Mouse (Mus musculus) neural tube, embryonic 11.5 days (tissue): Measurements from ENCODE around the gene Jup. TPM values are rescaled to one million over a fixed set of nuclear protein-coding genes. Genes with fewer than 3 reads are reported as not detected.
A peak's percentile ranks its signal among the peaks of the same experiment; 100 is the strongest.

ENCODE experiments used
- ATAC-seq: fragments of 200-750 bp; cut with Nextera tagmentation; 2 replicates; pipeline ENCODE4 v1.8.0; 2017; ENCODE audit warnings: moderate number of reproducible peaks, mild to moderate bottlenecking, moderate TSS enrichment, moderate library complexity; ENCODE audit not compliant: insufficient read depth, low FRiP score, low TSS enrichment
- DNase-seq: peaks from one replicate; pipeline ENCODE4 v3.0.0-alpha.2; 2015; ENCODE audit warnings: low spot score
- H3K27ac ChIP-seq: fragments of 300-500 bp; sonication (generic); 2 replicates; pipeline ENCODE4 v1.5.1; 2014; ENCODE audit warnings: low read depth, mild to moderate bottlenecking, low read length
- H3K27me3 ChIP-seq: fragments of 300-500 bp; sonication (generic); 2 replicates; pipeline ENCODE4 v1.6.1; 2014; ENCODE audit warnings: mild to moderate bottlenecking, low read length, mixed read lengths; ENCODE audit not compliant: control insufficient read depth, insufficient read depth
- H3K36me3 ChIP-seq: fragments of 300-500 bp; sonication (generic); 2 replicates; pipeline ENCODE4 v1.6.1; 2014; ENCODE audit warnings: mild to moderate bottlenecking, low read length, moderate library complexity, mixed read lengths; ENCODE audit not compliant: control insufficient read depth, insufficient read depth
- H3K4me1 ChIP-seq: fragments of 300-500 bp; sonication (generic); 2 replicates; pipeline ENCODE4 v1.6.1; 2014; ENCODE audit warnings: low read length, mixed read lengths; ENCODE audit not compliant: control insufficient read depth, insufficient read depth
- H3K4me2 ChIP-seq: fragments of 300-500 bp; sonication (generic); 2 replicates; pipeline ENCODE4 v1.6.1; 2014; ENCODE audit warnings: low read depth, mild to moderate bottlenecking, moderate library complexity
- H3K4me3 ChIP-seq: fragments of 300-500 bp; sonication (generic); 2 replicates; pipeline ENCODE4 v1.5.1; 2014; ENCODE audit warnings: low read depth, low read length
- H3K9ac ChIP-seq: fragments of 300-500 bp; sonication (generic); 2 replicates; pipeline ENCODE4 v1.6.1; 2014; ENCODE audit warnings: mild to moderate bottlenecking, low read length
- H3K9me3 ChIP-seq: fragments of 300-500 bp; sonication (generic); 2 replicates; pipeline ENCODE4 v1.6.1; 2016; ENCODE audit warnings: low read length; ENCODE audit not compliant: control insufficient read depth
- WGBS: fragments of 180-500 bp; shearing (Covaris S2); extraction: QIAGEN DNeasy Blood & Tissue Kit; methylation state at CpG from one replicate; pipeline ENCODE4 v1.1.7; 2014; 5-methylcytosine and 5-hydroxymethylcytosine counted together
- polyA plus RNA-seq: library from polyadenylated mRNA; unstranded; fragments of >200 nt; fragmentation: Nextera tagmentation; extraction: Ambion mirVana; gene quantifications from 2 replicates; pipeline ENCODE4 v1.2.1, GENCODE M21; 2014

Jup gene
- polyA plus RNA-seq, 1 experiment from 2014 or later: 48.8 TPM

DNA sequence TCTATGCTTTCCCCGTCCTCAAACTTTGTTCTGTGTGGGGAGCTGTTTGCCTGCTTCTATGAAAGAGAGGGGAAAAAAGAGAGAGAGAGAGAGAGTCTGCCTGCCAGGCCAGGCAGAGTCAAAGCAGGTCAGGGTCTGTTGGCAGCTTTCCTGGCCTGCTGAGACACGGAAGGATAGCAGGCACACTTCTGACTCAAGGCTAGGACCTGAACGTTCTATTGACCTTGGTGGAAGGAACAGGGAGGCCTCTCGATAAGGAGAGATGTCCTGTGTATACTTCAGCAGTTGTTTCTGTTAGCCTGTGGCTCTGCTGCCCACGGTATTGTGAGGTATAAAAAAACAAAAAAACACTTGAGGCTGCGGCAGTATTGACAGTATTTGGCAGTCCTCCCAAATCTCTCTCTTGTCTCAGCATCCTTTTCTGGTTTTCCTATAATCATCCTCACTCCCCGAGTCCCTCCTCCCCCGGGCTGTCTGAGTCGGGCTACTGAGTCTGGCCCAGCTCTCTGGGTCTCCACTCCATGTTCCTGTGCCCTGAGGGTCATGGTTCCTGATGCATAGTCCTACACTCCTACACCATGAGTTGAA is 31.1 kb upstream of the Jup start:
- H3K4me2 ChIP-seq: no peak overlapping the region
- no peaks in the 10 kb centered on the region for H3K27me3 ChIP-seq
- peaks cover 3% of the 10 kb centered on the region; the same call in 1 of the 2 replicates for H3K36me3 ChIP-seq
- no peak overlapping the region for H3K9ac ChIP-seq
- H3K4me1 ChIP-seq: no peaks in the 10 kb centered on the region
- 90% methylated on average over 9 of the region's 9 CpGs for WGBS
- H3K27ac ChIP-seq: no peak overlapping the region
- H3K4me3 ChIP-seq: no peak overlapping the region
- DNase-seq (no peak), ATAC-seq (no peak)
- no peaks in the 10 kb centered on the region for H3K9me3 ChIP-seq

GRCm38 (mm10) chr11:100426820-100427219 is 29.3 kb upstream of the Jup start:
- Histone ChIP-seq H3K36me3 (peaks cover 5% of the 10 kb centered on the region; the same call in 1 of the 2 replicates), H3K9ac (no peak overlapping the region), H3K4me2 (no peak overlapping the region), H3K4me3 (no peak overlapping the region), H3K27me3 (no peaks in the 10 kb centered on the region), H3K9me3 (no peaks in the 10 kb centered on the region), H3K4me1 (no peaks in the 10 kb centered on the region), H3K27ac (no peak overlapping the region)
- no peak for ATAC-seq
- no peak for DNase-seq
- 92% methylated on average over 3 of the region's 3 CpGs for WGBS

DNA sequence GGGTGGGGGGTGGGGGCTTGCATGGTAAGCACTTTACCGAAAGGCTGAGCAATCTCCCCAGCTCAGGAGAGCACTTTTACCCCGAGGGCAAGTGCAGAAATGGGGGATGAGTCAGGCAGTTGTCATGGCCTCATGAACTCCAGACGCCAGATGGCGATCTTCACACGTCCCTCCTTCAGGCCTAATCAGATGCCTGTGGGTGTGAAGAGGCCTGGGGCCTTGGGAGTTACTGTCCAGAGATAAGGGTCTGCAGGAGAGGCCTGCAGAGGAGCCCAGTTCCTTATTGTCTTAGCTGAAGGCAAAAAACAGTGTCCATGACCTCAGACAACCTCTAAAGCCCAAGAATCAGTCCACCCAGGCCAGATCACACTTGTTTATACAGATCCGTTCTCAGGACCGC is 28.3 kb upstream of the Jup start:
- H3K4me1 ChIP-seq: no peaks in the 10 kb centered on the region
- DNase-seq: peak; percentile 67
- H3K36me3 ChIP-seq: peaks cover 5% of the 10 kb centered on the region; the same call in 1 of the 2 replicates
- no peak overlapping the region for H3K9ac ChIP-seq
- no peak overlapping the region for H3K27ac ChIP-seq
- no peaks in the 10 kb centered on the region for H3K27me3 ChIP-seq
- no peaks in the 10 kb centered on the region for H3K9me3 ChIP-seq
- H3K4me2 ChIP-seq: no peak overlapping the region
- H3K4me3 ChIP-seq: no peak overlapping the region
- ATAC-seq: no peak
- WGBS: 36% methylated on average over 7 of the region's 7 CpGs

DNA sequence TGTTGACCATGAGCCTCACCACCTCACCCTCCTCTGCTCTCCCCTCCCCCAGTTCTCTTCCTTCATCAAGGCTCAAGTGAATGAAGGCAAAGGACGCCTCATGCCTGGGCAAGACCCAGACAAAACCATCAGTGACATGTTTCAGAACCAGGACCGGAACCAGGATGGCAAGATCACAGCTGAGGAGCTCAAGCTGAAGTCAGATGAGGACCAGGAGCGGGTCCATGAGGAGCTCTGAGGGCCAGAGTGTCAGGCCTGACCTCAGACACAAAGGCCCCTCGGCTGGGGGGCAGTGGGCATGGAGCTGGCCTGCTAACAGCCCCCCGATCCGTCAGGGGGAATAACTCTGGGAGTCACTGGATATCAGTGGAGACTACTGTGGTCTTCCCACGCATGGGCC is 26.3 kb upstream of the Jup start:
- Histone ChIP-seq H3K9me3 (no peaks in the 10 kb centered on the region), H3K9ac (no peak overlapping the region), H3K36me3 (0 out of 2 replicates have a peak, but pooled peaks cover 2% of the 10 kb centered on the region), H3K4me2 (no peak overlapping the region), H3K4me3 (no peak overlapping the region), H3K4me1 (no peaks in the 10 kb centered on the region), H3K27me3 (no peaks in the 10 kb centered on the region), H3K27ac (no peak overlapping the region)
- no peak for DNase-seq
- 96% methylated on average over 7 of the region's 7 CpGs for WGBS
- ATAC-seq: no peak

GRCm38 (mm10) chr11:100421537-100421936 is 24.0 kb upstream of the Jup start:
- DNase-seq (no peak), ATAC-seq (no peak)
- Histone ChIP-seq H3K9ac (no peak overlapping the region), H3K9me3 (no peaks in the 10 kb centered on the region), H3K27me3 (no peaks in the 10 kb centered on the region), H3K27ac (no peak overlapping the region), H3K4me1 (no peaks in the 10 kb centered on the region), H3K4me3 (no peak overlapping the region), H3K4me2 (no peak overlapping the region), H3K36me3 (0 out of 2 replicates have a peak, but pooled peaks cover 2% of the 10 kb centered on the region)
- WGBS: 50% methylated on average over 8 of the region's 8 CpGs

GRCm38 (mm10) chr11:100414914-100415822 is 17.6 kb upstream of the Jup start, which contains the start of gene Fkbp10:
Fkbp10 (plus strand) TSS chr11:100415697.
- no peaks in the 10 kb centered on the region for H3K9me3 ChIP-seq
- peak; percentile 67 for DNase-seq
- H3K9ac ChIP-seq: peak within 1 kb of the TSS; percentile 73
- no peaks in the 10 kb centered on the region for H3K36me3 ChIP-seq
- 0 out of 2 replicates have a peak, but pooled peaks have one; percentile 16 for ATAC-seq
- H3K27me3 ChIP-seq: peaks cover 8% of the 10 kb centered on the region; the same call in 1 of the 2 replicates
- H3K4me2 ChIP-seq: peak within 1 kb of the TSS; percentile 69
- H3K4me1 ChIP-seq: 0 out of 2 replicates have a peak, but pooled peaks cover 7% of the 10 kb centered on the region
- H3K27ac ChIP-seq: peak within 1 kb of the TSS; percentile 62; the same call in 1 of the 2 replicates
- peak within 1 kb of the TSS; percentile 61 for H3K4me3 ChIP-seq
- 2% methylated on average over 30 of the region's 31 CpGs for WGBS

GRCm38 (mm10) chr11:100414021-100414913 is 16.7 kb upstream of the Jup start, which contains the start of gene P3h4:
P3h4 (minus strand) TSS chr11:100414836.
- H3K9ac ChIP-seq: peak within 1 kb of the TSS; percentile 73
- WGBS: 2% methylated on average over 91 of the region's 93 CpGs
- no peaks in the 10 kb centered on the region for H3K36me3 ChIP-seq
- H3K27me3 ChIP-seq: peaks cover 8% of the 10 kb centered on the region; the same call in 1 of the 2 replicates
- H3K27ac ChIP-seq: peak within 1 kb of the TSS; percentile 62; the same call in 1 of the 2 replicates
- peak; percentile 91 for DNase-seq
- peak within 1 kb of the TSS; percentile 69 for H3K4me2 ChIP-seq
- ATAC-seq: peak; percentile 85
- H3K4me1 ChIP-seq: 0 out of 2 replicates have a peak, but pooled peaks cover 7% of the 10 kb centered on the region
- no peaks in the 10 kb centered on the region for H3K9me3 ChIP-seq
- H3K4me3 ChIP-seq: peak within 1 kb of the TSS; percentile 61

- 70% methylated on average over 11 of the region's 11 CpGs for WGBS
- Histone ChIP-seq H3K4me1 (peaks cover 7% of the 10 kb centered on the region; the same call in 1 of the 2 replicates), H3K36me3 (no peaks in the 10 kb centered on the region), H3K4me2 (peak overlapping the region; percentile 69), H3K9me3 (no peaks in the 10 kb centered on the region), H3K27ac (no peak overlapping the region), H3K4me3 (peak overlapping the region; percentile 61), H3K27me3 (peaks cover 8% of the 10 kb centered on the region; the same call in 1 of the 2 replicates), H3K9ac (peak overlapping the region; percentile 73)
- DNase-seq (no peak), ATAC-seq (no peak)
Observed at GRCm38 (mm10) chr11:100413541-100413940, 16.0 kb upstream of the Jup start.
